Mouse (Mus musculus): ENCODE data around the gene Prkn.

DNA sequence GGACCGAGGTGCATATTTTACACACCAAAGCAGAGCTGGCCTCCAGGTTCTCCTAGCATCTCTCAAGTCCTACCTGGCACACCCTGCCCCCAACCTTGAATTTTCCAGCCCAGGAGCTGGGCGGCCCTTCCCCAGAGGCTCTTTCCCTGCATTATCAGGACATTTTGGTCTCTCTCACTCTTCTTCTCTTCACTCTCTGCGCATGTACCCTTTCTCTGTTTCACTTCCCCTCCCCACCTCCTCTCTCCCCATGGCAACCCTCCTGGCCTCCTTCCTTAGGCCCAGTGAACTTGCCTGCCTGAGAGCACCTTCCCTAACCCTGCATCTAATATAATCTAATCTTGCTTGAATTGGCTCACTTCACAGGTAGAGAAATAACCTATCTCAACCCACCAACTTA, 996.9 kb downstream of the Prkn start:
- TF ChIP-seq POLR2AphosphoS5 (IDR thresholded peaks at IDR 0.05; ENCODE audit: borderline replicate concordance, low read depth, low read length) (no peak), CTCF (IDR thresholded peaks at IDR 0.05 in 2 of 3, conservative IDR thresholded peaks at IDR 0.05 in 1 of 3; ENCODE audit: control insufficient read depth in 1 of 3, insufficient read depth in 1 of 3, low read depth in 2 of 3, low read length in 3 of 3, poor library complexity in 1 of 3, severe bottlenecking in 1 of 3) (no peak), E2F4 (IDR thresholded peaks at IDR 0.05; ENCODE audit: borderline replicate concordance, low read depth, low read length) (no peak), EP300 (IDR thresholded peaks at IDR 0.05; ENCODE audit: low read depth in 1 of 2, low read length in 2 of 2) (no peak)

All from MEL (cell line).